Mouse (Mus musculus) small intestine, adult 2 months (tissue): ENCODE measurements at regions not wholly inside any gene's neighbourhood (a gene's known extent, or its start where the extent isn't known, plus 50 kb on each side); places are given as distances from the start of the nearest gene placed in this dataset.

Experiments used
- CTCF ChIP-seq: fragments of 200-500 bp; IDR thresholded peaks from 2 replicates; pipeline ENCODE4 v1.5.1; 2012; ENCODE audit warnings: low read depth, mild to moderate bottlenecking, control low read depth, inconsistent platforms, low read length, moderate library complexity, mixed read lengths; ENCODE audit not compliant: insufficient replicate concordance, insufficient read length; ENCODE audit errors: extremely low read depth
- POLR2A ChIP-seq: fragments of 200-500 bp; IDR thresholded peaks from 2 replicates; pipeline ENCODE4 v1.6.1; 2012; ENCODE audit warnings: low read depth, mild to moderate bottlenecking, control low read depth, inconsistent platforms, low read length, moderate library complexity

DNA sequence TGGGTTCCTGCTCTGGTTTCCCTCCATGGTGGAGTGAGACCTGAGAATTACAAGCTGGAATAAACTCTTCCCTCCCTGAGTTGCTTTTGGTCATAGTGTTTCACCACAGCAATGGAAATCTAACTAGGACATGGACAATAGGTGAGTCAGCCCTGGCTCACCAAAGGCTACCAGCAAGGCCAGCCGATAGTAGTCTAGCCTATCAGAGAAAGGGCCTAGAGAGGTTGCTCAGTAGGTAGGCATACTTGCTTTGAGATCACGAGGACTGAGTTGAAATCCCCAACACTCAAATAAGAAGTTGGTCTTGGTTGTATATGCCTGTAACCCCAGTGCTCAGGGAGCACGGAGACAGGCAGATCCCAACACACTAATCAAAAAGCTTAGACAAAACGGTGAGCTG, 66.0 kb downstream of the Cryaa start:
- TF ChIP-seq CTCF: no peak
- TF ChIP-seq POLR2A: no peak
